Mouse (Mus musculus): ENCODE results near the gene Lhfpl2.

Lhfpl2 gene

DNA sequence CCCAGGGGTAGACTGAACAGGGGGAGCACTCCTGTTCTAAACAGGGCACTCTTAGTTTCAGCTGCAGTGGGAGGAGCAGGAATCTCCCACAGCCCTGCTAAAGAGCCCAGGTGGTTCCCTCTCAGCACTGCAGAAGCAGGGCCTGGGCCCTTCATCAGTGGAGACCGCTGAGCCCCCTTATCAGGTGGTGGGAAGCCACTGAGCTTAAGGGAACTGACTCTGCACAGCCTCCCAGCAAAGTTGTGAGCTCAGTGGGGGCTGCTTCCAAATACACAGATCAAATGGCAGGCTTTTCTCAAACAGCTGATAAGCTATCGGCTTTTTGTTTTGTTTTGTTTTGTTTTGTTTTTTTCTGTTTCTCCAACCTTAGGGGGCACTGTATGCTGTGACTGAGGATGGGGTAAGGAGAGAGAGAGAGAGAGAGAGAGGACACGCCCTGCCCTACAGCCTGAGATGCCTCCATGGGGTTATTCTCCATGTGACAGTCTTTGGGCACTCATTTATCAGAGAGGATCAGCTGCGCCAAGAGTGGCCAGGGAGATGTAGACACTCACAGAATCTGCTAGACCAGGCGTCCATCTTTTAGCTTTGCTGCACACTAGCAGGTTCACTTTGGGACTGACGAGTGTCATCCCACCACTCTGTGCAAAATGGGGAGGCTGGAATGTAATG is 117.9 kb downstream of the Lhfpl2 start:
- DNase-seq = no peak

DNA sequence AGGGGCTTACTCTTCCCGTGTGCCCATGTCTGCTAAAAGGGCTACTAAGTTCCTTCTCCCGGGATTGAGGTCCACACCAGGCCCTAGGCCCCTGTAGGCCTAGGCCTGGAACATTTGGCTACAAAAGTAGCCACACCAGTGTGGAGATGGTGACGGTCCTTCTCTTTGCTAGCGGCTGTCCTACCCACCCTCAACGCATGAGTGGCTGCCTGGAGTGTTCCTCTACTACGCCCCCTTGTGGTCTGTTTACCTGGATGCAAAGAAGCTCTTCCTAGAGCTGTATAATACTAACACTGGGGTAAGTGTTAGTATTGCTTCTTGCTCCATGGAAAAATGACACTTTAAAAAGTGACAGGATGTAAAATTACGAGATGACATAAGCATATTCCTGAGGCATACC is 119.6 kb downstream of the Lhfpl2 start:
- peak in 1 of 2 experiments; percentile 65 for DNase-seq

DNA sequence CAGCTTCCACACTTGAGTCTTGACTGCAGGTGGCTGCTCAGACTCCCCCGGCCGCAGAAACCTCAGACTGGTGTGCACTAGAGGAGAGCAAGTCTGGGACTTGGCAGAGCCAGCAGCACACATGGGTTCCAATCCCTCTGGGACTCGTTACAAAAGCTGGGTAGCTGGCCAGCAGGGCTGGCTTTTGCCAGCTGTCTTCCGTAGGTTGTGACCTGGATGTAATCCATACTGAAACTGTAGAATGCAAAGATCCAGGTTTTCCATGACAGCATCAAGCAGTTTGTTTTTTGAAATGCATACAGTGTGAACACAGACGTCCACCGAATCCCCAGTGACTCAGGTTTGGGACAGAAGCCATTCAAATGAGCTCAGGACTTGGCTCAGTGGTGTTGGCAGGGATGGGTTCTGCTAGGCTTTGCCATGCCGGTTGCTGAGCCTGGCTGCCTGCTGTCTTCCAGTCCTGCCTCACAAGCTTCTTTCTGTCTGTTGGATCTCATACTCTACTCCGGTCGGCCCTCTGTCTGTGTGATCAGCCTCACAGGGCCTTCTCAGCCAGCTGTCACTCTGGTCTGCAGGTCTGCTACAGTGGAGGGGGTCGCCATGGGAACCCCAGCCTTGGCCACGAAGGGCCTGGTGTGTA is 120.9 kb downstream of the Lhfpl2 start:
- no peak for DNase-seq

DNA sequence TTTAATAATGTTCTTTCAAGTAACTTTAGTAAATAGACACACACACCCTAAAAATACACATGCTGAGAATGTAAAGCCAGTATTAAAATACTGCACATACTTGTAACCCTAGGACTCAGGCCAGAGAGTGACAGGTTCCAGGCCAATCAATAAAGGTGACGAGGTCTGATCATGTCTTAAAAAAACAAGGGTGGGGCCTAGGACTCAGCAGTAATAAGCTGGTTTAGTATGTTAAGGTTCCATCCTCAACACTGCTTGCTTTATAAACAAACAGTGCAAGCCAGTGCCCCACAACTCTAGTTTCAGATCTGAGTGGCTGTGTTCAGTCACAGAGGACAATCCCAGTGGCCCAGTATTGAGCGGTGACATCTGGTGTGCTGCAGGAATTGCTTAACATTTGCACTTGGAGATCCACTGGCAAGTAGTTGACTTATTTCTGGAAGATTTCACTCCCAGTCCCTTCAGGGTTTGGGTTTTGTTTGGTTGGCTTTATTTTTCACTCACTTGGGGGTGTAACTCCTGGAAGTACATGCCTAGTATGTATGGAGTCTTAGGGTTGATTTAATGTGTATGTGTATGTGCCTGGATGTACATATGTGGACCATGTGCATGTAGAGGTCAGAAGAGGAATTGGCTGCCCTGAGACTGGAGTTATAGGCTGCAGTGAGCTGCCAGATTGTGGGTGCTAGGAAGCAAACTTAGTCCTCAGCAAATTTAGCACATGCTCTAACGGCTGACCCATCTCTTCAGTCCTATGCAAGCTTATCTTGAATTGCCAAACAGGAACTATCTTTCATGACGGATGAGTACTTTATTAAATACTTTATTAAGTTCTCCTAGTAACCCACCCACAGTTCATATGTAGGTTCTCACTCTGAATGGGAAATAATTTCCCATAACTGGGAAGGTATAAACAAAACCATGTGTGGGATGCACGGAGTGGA is 123.2 kb downstream of the Lhfpl2 start:
- no peak for DNase-seq

DNA sequence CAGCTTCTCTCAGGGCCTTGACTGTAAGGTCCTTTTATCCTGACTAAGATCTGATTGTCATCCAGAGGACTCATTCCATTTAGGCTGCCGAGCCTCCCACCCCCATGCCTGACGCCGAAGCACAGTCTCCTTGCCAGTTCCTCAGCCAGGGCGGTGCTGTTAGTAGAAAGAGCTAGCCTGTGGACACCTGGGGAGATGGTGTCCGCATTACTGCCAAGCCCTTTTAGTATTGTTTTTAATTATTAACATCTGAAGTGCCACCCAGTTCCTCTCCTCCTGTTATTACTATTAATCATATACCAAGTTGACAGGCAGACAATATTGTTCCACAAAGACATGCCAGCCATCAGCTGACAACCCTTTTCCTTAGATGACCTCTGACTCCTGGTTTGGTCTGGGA is 124.4 kb downstream of the Lhfpl2 start:
- peak; percentile 47 to 70 for DNase-seq

DNA sequence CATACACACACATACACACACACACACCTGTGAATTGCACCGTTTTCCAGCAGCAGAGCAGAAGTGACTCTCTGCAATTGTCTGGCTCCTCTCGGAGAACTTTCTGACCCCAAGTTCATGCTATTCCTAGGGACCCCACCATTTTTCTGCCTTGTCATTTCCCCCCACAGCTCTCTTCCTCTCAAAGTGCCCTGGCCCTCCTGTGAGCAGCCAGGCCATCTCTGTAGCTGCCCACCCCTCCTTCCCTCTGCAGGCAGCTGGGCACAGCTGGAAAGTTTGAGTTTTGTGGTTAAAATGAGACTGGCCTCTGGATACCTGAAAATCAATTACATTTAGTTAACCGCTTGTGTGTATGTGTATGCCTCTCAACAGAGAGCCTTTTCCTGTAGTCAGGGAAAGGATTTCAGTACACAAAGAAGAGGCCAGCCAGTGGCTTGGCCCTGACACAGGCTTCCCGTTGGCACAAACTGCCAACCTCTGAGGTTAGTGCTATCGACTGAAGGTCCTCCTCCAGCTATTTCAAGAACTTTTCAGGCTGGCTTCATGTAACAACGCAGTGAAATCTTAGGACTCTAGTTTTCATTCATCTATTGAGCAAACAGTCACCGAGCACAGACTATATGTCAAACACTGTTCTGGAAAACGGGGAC is 125.9 kb downstream of the Lhfpl2 start:
- DNase-seq = no peak

DNA sequence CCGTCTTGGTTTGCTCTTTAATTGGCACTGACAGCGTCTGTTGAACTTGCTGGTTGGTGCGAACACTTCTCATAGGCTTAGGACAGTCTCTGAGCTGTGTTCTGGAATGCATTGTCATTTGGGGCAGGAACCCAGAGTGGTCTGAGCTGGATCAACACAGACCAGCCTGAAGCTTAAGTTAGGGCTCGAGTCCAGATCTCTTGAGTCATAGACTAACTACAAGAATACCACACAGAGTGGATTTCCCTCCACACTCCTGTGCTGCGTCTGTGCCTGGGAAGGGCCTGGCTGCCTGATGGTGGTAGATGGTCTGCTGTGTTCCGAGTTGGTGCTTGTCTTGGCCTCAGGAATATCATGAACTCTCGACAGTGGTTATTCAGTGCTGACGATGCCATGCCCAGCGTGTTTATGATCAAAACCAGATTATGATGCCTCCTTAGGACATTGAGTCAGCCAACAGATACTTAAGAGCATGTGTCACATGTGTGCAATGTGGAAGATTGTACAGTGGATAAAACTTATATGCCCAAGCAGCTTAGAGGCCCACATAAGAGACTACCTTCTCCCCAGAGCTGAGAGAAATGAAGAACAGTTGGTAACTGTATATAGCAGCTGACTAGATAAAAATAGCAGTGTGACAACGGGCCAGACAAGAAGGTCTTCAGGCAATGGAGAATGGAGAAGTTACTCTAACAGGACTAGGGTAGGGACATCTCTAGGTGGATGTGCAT is 127.3 kb downstream of the Lhfpl2 start:
- DNase-seq = no peak

DNA sequence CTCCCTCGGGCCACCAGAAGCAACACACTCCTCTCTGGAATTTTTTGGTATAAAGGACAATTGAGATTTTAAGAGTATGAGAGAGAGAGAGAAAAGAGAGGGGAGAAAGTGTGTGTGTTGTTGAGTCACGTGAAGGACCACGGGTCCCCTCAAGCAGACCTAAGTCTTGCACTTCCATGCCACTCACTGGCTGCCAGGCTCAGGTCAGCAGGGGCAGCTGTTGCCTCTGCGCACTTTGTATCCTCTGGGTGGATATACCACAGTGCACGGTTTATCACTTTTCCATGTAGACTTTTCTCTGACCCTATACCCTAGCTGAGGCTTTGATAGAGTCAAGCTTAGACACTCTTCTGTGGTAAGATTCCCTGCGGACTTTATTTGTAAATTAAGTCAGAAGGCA is 128.0 kb downstream of the Lhfpl2 start:
- DNase-seq = no peak

DNA sequence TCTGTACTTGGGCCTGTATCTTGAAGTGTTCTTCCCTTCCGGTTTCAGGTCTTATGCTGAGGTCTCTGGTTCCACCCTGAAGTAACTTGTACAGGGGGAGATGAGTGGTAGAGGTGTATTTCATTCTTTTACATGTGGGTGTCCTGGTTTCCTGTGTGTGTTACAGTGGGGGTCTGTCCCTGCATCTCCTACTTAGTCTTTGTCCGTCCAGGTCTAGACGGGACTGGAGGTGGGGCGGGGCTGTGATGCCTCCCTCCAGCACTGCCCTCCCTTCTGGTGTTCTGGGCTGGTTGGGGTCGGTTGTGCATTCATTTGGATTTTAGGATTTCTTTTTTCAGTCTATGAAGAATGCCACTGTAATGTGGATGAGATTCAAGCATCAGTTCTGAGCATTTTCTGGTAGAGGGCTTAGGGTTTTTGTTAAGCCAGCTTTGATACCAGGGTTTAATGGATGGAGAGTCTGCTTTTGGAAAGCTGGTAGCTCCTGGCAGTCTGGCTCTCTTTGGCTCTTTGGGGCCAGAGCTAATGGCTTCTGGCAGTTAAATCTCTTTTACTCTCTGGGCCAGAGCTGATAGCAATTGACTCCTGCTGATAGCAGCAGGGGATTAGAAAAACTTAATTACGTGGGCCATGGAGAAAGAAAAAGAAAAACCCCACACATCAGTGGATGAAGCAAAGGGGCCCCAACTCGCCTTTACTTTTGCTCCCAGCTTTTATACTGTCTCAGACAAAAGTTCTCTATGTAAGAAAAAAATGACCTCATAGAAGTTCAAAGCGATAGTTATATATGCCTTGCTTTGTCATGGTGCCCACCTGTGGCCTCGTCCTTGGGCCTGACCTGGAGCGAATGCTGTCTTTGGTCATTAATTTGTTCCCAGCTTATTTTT is 130.8 kb downstream of the Lhfpl2 start:
- DNase-seq = no peak

DNA sequence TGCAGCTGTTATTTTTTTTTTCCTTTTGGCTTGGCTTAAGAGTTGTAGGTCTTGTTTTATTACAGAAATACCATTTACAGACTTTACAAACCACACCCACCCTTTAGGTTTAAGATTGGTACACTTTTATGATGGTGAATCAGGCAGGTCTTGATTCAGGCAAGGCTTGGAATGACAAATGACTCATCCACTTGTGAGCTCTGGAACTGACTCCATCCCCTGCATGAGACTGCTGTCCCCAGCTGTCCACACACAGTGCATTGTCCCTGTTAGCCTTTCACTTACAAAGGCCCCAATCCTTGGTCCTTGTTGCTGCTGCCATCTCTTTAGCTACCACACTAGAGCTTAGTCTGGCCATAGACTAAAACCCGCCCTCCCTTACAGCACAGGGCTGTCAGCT is 132.8 kb downstream of the Lhfpl2 start:
- DNase-seq = no peak

DNA sequence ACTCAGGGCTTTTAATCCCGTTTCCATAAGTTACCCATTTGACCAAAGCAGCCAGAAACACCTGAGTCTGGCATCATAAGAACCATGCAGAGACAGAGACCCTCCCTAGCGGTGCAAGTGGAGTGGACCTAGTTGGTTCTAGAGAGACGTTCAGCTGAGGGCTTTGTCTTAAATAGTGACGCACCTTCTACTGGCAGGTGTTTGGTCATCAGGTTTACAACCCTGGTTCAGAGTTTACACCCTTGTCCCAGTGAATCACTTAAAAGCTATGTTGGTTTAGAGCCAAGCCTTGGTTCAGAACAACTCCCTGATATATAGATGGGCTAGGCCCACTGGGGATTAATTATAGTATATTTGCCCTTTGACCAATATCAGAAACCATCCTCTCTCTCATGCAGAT is 135.6 kb downstream of the Lhfpl2 start:
- no peak for DNase-seq

DNA sequence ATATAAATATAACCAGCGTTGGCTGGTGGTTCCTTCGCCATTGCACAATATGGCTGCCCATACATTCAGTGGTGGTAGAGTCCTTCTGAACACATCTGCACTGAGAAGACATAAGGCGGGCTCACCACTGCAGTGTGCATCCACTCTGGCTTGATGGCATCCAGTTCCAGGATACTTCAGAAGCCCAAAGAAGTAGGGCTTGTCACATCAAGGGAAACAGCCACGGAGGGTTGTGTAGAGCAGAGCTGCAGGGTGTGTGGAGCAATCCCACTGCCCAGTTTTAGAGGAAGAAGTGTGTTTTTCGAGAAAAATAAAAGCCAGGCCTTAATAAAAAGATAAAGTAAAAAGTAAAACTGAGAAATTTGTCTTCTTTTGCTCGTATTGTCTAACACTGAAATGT is 141.0 kb downstream of the Lhfpl2 start:
- no peak for DNase-seq

DNA sequence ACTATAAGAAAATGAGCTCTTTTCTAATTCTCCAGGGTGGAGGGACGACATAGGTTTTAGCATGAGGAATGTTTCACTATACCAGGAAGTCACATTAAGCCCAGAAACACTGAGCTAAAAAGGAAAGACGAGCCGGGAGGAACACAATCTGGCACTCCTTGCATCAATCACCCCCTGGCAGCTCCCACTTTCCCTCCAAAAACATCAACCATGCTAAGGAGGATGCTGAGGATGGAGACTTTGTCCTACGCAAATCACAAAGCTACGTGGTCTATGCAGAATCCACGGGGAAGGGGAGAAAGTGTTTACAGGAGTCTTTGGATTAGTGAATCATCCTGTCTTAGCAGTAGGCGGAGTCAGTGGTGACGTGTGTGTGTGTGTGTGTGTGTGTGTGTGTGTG is 142.2 kb downstream of the Lhfpl2 start:
- no peak for DNase-seq

DNA sequence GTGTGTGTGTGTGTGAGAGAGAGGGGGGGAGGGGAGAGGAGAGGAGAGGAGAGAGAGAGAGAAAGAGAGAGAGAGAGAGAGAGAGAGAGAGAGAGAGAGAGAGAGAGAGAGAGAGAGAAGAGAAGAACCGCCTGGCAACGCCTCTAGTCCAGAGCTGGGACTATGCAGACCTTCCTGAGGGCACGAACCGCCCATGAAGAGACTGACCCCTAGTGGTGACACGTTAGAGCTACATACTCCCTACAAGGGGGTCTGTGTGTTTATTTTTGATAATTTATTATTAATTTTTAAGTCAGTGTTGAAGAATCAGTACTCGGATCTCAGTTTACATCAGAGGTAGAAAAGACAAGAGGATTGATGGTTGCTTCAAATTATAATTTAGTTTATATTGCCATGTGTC is 147.6 kb downstream of the Lhfpl2 start:
- peak; percentile 58 to 64 for DNase-seq

DNA sequence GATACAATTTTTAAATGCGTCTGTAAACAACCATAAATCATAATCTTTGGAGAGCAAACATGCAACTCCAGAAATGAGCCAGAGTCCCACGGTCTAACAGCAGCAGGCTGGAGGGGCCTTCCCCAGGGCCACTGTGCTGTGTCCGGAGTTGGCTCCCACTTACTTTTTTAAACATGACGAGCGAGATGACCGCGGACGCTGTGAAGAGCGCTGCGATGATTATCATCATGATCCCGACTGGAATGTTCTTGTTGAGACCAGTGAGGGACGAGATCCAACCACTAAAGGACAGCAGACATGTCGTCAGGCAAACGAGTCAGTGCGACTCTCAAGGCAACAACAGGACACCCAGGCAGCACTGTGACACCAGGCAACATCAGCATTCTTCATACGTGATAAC is 150.4 kb downstream of the Lhfpl2 start:
- no peak for DNase-seq

DNA sequence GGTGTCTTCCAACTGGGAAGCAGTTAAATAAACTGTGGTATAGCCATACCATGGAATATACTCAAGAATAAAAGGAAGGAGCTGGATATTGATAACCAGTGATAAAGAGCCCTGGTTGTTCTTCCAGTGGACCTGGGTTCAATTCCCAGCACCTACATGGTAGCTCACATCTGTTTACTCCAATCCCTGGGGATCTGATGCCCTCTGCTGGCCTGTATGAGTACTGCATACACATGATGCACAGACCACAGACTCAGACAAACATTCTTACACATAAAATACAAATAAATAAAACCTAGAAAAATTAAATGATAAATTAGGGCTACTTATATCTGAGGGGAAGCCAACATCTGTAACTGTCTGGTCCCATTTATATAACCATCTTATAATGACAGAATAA is 151.3 kb downstream of the Lhfpl2 start:
- DNase-seq = no peak

DNA sequence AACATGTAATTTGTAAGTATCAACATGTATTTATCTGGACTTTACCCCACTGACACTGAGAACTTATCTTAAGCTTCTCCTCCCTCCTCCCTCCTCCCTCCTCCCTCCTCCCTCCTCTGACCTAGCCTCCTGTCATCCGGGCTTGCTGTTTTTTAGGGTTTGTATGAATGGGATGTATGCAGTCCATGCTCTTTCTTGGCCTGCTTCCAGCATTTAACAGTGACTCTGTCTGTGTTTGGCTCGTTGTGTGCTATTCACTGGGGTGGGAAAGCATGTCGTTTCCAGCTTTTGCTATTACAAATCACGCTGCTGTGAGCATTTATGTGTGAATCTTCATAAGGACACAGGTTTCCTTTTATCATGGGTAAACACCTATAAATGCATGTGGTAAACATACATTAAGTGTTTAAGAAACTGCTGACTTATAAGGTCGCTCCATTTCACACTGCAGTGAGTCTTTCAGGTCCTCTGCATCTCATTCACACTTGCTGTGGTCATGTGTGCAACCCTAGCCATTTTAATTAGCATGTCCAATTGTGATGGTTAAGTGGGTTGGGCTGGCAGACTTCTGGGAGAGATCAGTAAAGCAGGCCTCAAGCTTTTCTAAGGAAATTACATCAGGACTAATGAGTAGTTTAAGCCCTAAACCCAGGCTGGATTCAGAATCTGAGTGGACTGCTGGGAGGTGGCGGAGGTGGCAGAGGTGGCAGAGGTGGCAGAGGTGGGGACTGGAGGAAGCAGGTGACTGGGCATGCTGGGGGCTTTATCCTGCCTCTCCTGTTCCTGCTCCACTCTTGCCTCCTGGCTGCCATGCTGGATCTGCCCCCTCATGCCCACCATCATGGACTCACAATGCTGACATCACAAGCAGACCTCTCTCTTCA is 153.9 kb downstream of the Lhfpl2 start:
- no peak for DNase-seq

DNA sequence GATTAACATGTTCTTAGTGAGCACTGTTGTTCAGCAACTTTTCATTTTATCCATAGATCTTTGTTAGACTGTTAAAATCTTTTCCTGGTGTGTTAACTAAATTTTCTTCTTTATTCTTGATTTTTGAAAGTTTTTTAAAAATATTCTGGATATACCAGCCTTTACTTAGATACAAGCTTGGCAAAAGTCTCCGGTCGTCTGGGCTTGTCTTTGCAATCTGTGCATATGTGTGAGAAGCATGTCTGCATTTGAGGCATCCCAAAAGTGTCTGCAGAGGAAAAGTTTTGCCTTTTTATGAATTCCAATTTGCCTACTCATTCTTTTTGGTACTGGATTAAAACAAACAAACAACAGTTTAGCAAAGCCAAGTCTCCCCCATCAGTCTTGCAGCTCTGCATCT is 154.6 kb downstream of the Lhfpl2 start:
- no peak for DNase-seq

DNA sequence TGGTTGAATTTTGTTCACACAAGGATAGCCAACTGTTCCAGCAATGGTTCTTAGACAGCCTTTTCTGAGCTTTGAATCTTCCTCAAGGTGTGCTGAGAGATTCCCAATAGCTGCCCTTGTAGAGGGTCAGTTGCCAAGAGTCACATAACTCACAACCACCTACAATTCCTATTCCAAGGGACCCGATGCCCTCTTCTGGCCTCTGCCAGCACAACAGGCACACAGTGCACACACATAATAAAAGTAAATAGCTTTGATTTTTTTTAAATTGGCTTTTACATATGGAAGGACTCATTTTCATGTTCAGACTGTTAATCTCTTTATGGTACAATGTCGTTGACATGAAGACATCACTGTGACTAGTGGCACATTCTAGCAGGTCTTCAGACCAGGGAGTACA is 155.1 kb downstream of the Lhfpl2 start:
- peak in 1 of 2 experiments; percentile 33 for DNase-seq

DNA sequence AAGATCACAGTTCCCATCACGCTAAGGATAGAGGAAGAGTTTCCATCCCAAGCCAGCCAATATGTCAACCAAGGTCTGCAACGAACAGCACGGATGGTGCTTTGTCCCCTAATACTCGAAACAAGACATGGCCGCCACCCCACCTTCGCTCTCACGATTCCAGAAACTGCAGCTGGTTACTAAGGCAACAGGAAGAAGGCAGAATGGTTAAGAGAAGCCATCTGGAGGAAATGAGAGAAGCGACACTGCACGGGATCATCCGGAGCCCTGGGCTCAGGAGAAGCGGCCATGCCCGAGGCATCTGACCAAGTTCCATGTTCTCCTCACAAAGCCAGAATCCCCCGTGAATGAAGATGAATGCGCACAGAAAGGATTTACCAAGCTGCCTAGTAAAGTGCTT is 166.0 kb downstream of the Lhfpl2 start:
- no peak for DNase-seq
